Mouse (Mus musculus) testis, adult 2 months (tissue): ENCODE results near the gene Agfg1.

Experiments
- CTCF ChIP-seq: fragments of 200-500 bp; IDR thresholded peaks from 2 replicates; pipeline ENCODE4 v1.5.1; 2012; ENCODE audit warnings: low read depth, mild to moderate bottlenecking, inconsistent platforms, low read length, moderate library complexity; ENCODE audit not compliant: control insufficient read depth, insufficient read depth, insufficient replicate concordance
- POLR2A ChIP-seq: fragments of 200-500 bp; IDR thresholded peaks from 2 replicates; pipeline ENCODE4 v1.6.1; 2012; ENCODE audit warnings: low read depth, mild to moderate bottlenecking, inconsistent platforms, low read length, moderate library complexity; ENCODE audit not compliant: control insufficient read depth

DNA sequence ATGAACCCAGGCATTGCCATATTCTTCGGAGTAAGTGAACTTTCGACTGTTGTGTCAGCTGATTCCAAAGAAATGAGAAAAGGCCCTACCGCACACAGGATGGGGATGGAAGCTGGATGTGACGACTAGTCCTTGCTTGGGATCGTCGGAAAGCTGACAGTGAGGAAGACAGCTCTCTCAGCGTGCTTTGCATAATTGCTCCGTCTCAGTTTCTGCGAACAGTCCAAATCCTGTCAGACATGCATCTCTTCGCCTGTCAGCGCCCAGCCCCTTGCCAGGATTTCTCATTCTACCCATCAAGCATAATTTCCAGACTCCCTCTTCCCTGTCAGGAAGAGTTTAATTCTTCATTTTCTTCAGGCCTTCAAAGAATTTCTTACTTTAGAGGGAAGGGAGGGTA is 48.2 kb upstream of the Agfg1 start:
- no peak for TF ChIP-seq POLR2A
- no peak for TF ChIP-seq CTCF
